Mouse (Mus musculus): ENCODE data around the gene Insr. TPM values are rescaled to one million over a fixed set of nuclear protein-coding genes. Genes with fewer than 3 reads are reported as not detected.

Gene Insr
- total RNA-seq, 2 experiments from 2014 or later, result 120 to 153 TPM

GRCm38 (mm10) chr8:3277266-3277665 lies 2.2 kb downstream of the Insr start:
- DNase-seq, result no peak
- intact Hi-C loops (cut with DNase I), result no loop called here

DNA sequence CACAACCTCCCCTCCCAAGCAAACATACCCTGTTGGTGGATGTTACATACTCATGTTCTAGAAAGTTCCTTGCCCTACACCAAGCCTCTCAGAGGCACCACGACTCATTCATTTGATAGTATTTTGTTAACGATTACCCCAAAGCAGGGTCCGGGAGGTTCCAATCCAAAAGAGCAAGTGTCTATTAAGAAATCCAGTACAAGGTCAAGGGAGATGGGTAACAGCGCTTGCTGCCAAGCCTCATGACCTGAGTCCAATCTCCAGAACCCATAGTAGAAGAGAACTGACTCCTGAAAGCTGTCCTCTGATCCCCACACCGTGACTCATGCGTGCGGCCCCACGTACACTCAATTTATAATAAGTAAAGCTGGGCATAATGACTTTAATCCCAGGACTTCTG lies 3.4 kb downstream of the Insr start:
- intact Hi-C loops (cut with DNase I), result no loop called here
- no peak for DNase-seq

DNA sequence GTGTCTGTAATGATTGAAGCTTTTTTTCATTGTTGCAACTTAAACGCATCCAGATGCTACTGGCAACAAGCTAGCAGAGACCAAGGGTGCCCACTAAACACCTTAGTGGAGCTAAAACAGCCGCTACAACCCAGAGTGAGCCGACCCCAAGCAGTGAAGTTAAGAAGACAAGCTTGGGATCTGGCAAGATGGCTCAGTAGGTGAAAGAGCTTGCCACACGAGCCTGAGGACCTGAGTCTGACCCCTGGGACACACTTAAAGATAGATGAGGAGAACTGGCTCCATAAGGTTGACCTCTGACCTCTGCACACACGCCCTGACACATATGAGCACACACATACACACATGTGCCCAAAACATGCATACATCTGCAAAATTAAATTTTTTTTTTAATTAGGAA lies 4.2 kb downstream of the Insr start:
- intact Hi-C loops (cut with DNase I), result no loop called here
- DNase-seq, result no peak

DNA sequence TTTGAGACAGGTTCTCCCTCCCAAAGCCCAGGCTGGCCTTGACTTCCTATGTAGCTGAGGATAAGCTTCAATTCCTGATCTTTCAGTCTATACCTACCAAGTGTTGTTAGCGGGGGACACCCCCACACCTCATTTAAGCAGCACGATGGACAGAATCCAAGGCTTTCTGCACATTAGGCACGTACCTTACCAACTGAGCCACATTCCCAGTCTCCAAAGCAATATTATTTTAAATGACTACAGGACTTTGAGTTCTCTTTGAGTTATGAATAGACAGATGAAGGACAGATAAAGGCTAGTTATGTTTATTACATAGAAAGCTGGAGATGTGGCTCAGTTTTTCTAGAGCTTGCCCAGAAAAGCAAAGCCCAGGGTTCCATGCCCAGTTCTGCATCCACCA lies 5.6 kb downstream of the Insr start:
- DNase-seq, result no peak
- intact Hi-C loops (cut with DNase I), result no loop called here

GRCm38 (mm10) chr8:3267449-3267761 lies 12.0 kb downstream of the Insr start:
- no peak for DNase-seq
- intact Hi-C loops (cut with DNase I), result no loop called here

DNA sequence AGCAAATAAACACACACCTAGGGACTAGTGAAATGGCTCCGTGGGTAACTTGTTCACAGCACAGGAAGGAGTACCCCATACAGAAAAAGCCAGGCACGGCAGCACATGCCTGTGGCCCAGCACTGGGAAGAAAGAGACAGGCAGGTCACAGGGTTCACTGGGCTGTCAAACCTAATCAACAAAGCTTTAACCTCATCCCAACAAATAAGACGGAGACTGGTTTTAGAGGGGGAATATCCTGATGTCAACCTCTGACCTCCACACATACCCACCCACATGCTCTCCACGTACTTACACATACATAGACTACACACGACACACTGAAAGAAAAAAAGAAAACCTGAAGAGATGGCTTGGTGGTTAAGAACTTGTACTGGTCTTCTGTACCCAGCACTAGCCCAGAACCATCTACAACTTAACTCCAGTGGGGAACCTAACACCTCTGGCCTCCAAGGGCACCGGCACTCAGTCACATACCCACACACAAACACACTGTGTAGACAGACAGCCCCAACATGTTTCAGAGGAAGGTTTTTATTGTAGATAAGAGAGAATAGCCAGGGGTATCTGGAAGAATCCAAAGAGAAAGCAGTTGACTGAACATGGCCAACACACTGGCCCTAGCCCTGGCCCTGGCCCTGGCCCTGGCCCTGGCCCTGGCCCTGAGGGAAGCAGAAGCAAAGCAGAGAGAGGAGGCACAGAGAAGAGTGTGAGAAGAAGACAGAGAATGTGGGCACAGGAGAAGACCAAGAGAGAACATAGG lies 12.6 kb downstream of the Insr start:
- intact Hi-C loops (cut with DNase I), result no loop called here
- no peak for DNase-seq

DNA sequence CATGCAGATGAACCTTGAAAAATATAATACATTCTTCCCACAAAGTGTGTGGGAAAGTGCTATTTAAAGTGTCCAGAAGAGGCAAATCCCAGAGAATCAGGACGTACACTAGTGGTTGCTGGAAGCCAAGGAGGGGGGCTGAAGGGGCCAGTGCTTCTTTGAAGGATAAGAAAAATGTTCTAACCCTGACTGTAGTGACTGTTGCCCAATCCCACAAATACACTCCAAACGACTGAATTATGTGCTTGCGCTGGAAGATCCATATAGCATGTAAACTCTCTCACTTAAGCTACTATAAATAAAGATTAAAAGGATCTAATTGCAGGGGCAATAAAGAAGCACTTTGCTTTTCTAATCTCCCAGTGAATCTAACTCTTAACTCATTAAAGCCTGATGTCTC lies 14.2 kb downstream of the Insr start:
- intact Hi-C loops (cut with DNase I), result no loop called here
- DNase-seq, result no peak

DNA sequence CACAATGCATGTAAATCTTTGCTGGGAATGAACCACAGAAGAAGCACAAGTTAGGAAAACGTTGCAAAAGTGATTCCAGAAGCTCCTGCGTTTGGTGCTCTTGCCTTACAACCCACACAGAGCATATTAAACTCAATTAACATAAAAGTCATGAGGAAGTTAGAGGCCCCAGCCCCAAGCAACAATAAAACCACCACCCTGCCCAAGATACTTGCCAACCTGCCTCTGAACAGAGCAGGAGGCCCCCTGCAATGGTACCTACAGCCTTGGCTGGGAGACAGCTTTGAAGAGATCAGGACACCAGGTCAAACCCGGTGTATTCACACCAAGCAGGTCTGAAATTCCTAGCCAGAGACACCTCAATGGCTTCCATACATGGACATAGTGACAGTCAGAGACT lies 16.6 kb downstream of the Insr start:
- intact Hi-C loops (cut with DNase I), result no loop called here
- DNase-seq, result no peak

- no peak for DNase-seq
These were observed 18.3 kb downstream of the Insr start for GRCm38 (mm10) chr8:3261101-3261500.

DNA sequence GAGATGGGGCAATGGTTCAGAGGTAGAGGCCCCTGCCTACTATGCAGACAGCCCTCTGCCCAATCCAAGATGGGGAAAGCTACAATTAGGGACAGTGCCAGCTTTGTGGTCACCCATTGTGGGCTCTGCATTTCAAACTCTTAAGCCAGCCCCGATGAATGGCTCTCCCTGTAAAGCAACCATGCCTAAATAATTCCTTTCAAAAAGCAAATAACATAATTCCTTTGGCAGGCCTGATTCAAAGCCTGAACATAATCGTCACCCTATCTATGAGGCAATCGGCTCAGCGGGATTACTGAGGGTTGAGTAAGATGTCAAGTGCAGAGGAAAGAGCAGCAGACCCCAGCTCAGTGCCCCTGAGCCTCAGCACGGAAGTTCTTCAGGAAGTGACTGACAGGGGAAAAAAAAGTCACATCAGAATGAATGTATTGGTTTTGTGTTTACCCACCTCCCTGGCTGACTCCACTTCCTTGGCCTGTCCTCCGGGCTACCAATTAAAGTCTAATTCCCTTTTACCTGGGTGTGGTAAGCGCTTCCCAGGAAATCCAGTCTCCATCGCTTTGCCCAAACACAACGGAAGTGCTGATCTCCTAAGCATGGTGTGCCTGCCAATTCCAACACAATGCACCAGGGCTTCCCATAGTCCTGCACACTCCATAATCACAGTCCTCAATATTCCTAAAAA lies 19.1 kb downstream of the Insr start:
- intact Hi-C loops (cut with DNase I), result no loop called here
- DNase-seq, result no peak

More at GRCm38 (mm10) chr8:3261101-3261500, 18.3 kb downstream of the Insr start:
- intact Hi-C loops (cut with DNase I), result no loop called here

DNA sequence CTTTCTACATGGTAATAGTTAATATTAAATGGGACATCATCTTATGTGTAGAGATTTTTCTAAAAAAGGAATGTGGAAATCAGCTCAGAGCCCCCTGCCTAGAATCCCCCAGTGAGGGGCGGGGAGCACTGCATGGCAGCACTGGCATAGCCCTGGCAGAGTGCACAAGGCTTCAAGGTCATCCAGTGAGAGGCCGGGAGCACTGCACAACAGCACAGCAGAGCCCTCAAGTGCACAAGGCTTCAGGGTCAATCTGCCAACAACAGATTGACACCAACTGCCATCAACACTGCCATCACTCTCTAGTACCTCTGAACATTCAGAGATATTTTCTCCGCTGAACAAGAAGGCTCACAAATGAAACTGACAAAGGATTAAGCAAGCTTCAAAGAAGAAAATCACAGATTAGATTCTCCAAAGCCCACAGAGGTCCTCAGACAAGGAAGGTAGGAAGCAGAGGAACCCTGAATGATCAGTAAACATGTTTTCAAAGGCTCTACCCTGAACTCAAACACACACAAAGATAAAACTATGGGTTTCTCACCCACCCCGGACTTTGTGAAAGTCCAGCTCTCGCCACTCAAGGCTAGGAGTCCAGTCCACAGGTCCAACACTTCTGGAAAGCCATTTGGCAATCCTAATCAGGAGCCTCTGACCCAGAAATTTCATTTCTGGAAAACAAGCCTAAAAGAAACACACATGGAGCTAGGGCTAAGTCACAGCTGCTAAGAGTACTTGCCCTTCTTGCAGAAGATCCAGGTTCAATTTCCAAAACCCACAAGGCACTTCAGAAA lies 23.1 kb downstream of the Insr start:
- intact Hi-C loops (cut with DNase I), result no loop called here
- no peak for DNase-seq

DNA sequence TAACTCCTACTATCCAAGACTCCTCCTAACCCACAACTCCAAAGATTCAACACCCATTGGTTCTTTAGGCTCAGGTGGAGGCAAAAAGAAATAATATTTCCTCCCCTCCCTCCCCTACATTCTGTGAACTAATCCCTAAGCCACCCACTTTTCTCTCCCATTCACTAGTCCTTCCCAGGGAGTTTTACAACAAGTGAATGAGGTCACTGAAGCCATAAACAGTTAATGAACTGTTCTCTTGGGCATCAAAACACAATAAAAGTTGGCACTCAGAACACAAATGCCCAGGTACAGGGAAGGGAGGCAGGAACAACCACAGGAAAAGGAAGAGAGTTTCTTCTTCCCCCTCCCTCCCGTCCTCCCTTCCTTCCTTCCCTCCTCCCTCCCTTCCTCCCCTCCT lies 24.1 kb downstream of the Insr start:
- DNase-seq, result no peak
- intact Hi-C loops (cut with DNase I), result no loop called here

DNA sequence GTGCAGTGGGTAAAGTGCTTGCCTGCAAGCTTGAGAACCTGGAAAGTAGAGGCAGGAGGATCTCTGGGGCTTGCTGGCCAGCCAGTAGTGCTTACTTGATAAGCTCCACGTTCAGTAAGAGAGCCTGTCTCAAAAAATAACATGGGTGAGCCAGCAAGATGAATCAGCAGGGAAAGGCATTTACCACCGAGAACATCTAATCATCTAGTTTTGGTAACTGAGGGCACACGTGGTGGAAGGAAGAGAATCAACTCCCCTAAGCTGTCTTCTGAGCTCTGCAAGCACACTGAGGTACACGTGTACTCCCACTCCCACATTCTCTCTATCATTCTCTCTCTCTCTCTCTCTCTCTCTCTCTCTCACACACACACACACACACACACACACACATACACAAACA lies 26.2 kb downstream of the Insr start:
- no peak for DNase-seq
- intact Hi-C loops (cut with DNase I), result no loop called here

DNA sequence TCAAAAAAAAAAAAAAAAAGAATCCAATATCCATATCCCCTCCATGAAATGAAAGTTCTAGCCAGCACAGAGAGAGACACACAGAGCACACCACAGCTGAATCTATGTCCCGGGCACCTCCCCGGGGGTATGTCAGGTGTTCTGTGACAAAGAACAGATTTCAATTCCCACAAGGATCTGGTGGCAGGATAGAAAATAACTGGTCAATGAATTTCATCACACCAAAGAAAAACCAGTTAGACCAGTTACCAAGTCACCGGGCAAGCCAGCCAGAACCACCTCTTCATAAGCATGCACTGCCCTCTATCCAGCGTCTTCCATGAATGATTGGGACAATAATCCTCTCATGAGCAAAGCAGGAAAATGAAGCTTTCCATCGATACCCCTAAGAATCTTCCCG lies 26.8 kb downstream of the Insr start:
- intact Hi-C loops (cut with DNase I), result no loop called here
- DNase-seq, result no peak

DNA sequence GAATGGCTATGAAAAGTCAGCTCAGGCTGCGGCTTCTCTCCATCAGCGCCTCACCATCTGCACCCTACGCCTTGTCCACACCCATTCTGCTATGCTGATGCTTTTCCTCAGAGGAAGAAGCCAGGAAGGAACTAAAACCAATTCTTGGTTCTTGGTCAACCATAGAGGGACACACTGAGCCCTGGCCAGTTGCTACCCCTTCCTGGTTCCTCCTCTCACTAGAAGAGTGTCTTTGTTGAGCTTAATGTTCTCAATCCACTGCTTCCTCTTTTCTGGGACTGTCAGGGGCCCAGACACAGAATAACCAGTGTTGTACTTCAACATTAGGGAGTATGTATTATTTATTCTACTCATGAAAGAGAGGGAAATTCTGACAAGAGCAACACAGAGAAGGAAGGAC lies 28.3 kb downstream of the Insr start:
- no peak for DNase-seq
- intact Hi-C loops (cut with DNase I), result no loop called here

DNA sequence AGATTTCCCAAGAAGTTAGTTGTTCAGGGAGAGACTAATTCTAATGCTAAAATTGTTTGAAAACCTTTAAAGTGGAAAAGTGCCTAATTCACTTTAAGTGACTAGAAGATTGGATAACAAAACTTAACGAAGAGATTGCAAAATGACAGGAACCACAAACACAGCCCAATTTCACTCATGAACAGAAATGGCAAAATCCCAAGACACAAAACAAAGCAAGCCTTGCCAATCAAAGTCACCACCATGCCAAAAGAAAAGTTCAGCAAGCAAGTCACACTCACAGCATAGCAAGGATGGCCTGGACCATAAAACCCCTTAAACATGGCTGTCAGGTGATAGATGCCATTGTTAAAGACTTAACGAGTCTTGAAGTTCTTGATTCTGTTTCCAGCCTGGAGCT lies 29.5 kb downstream of the Insr start:
- DNase-seq, result no peak
- intact Hi-C loops (cut with DNase I), result no loop called here

DNA sequence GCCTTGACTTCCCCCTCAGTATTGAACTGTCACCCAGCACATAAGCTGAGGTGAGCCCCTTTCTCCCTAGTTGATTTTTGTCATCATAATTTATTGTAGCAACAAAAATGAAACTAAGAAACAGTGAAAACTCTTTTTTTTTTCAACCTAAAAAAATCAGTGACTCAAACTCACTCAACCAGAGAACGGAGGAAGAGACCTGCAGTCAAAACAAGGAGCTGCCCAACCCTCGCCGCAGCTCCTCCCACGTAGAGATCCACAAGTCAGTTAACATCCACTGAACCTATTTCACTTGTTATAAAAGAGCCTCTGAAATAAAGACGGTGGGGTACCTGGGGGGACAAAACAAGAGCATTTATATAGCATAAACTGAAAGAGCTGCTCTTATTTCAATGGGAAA lies 30.7 kb downstream of the Insr start:
- intact Hi-C loops (cut with DNase I), result no loop called here
- no peak for DNase-seq

- intact Hi-C loops (cut with DNase I), result no loop called here
- DNase-seq, result no peak
These were observed 32.3 kb downstream of the Insr start for GRCm38 (mm10) chr8:3247129-3247528.

DNA sequence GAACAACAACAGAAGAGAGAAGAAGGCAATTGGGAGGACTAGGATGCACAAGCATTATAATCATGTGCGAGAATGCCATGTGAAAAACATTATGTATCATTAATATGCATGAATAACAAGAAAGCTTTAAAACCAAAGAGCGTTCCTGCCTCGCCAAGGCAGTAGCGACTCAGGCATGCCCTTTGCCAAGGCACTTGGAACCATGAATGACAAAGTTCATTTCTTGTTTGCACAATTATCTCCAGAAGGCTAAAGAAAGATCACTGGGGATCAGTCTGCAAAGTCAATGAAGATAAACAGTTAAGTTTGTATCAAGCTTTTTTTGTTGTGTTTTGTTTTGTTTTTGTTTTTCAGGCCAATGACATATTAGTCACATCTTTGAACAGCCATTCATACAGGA lies 36.2 kb downstream of the Insr start:
- intact Hi-C loops (cut with DNase I), result no loop called here
- no peak for DNase-seq

- DNase-seq, result no peak
- intact Hi-C loops (cut with DNase I), result no loop called here
These were observed 38.7 kb downstream of the Insr start for GRCm38 (mm10) chr8:3240725-3241124.

DNA sequence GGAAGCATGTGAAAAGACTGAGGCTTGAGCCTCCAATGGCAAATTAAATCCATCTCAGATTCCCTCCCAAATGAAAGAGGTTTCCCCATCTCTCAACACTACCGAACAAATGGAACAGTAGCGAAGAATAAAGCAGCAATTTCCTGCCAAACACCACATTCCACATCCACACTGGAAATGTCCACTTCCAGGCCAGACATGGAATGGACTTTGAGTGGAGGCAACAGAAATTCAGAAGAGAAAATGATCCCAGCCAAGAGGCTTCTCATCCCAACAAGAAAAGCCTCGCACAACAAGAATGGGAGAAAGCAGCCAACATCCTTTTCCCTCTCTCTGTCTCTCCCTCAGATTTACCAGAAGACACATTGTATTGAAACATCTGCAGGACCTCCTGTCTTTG lies 39.8 kb downstream of the Insr start:
- intact Hi-C loops (cut with DNase I), result loop anchor here (5.0 kb wide), 1 partner anchor 52 kb away; no protein-coding TSS in a partner anchor
- no peak for DNase-seq

DNA sequence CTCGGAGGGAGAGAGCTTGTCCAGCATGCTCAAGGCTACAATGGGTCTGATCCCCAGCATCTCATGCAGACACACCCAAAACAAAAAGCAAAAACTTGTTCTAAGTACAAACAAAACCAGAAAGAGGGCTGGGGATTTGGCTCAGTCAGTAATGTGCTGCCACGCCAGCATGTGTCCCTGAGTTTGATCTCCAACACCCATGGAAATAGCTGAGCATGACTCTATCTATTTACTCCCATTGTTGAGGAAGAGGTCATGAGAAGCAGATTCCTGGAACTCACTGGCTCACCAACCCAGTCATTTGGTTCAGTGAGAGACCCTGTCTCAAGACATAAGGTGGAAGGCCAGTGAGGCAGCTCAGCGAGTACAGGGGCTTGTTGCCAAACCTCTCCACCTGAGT lies 40.6 kb downstream of the Insr start:
- intact Hi-C loops (cut with DNase I), result loop anchor here (5.0 kb wide), 1 partner anchor 51 kb away; no protein-coding TSS in a partner anchor
- DNase-seq, result no peak

Data from heart, postnatal 36 days (tissue).